Mouse (Mus musculus) limb, embryonic 14.5 days (tissue): ENCODE measurements around the gene Ehmt2. TPM values are rescaled to one million over a fixed set of nuclear protein-coding genes. Genes with fewer than 3 reads are reported as not detected.

Source experiments
- ATAC-seq: fragments of 200-750 bp; cut with Nextera tagmentation; 2 replicates; pipeline ENCODE4 v1.8.0; 2017; ENCODE audit warnings: low read depth, moderate number of reproducible peaks, moderate TSS enrichment; ENCODE audit not compliant: low FRiP score
- DNase-seq: peaks from one replicate; pipeline ENCODE4 v3.0.0-alpha.2; 2015; ENCODE audit warnings: low spot score
- H3K27ac ChIP-seq: fragments of 300-500 bp; sonication (generic); replicated peaks from 2 replicates; pipeline ENCODE4 v1.5.1; 2014; ENCODE audit warnings: low read depth, mild to moderate bottlenecking, low read length, moderate library complexity, mixed read lengths
- H3K27me3 ChIP-seq: fragments of 300-500 bp; sonication (generic); 2 replicates; pipeline ENCODE4 v1.6.1; 2014; ENCODE audit warnings: low read length, mixed read lengths; ENCODE audit not compliant: control insufficient read depth, insufficient read depth
- H3K36me3 ChIP-seq: fragments of 300-500 bp; sonication (generic); 2 replicates; pipeline ENCODE4 v1.6.1; 2014; ENCODE audit warnings: mild to moderate bottlenecking, low read length, moderate library complexity, mixed read lengths; ENCODE audit not compliant: control insufficient read depth, insufficient read depth
- H3K4me1 ChIP-seq: fragments of 300-500 bp; sonication (generic); 2 replicates; pipeline ENCODE4 v1.6.1; 2014; ENCODE audit warnings: antibody characterized with exemption, low read length, mixed read lengths; ENCODE audit not compliant: control insufficient read depth, insufficient read depth
- H3K4me2 ChIP-seq: fragments of 300-500 bp; sonication (generic); replicated peaks from 2 replicates; pipeline ENCODE4 v1.6.1; 2014; ENCODE audit warnings: low read depth, mild to moderate bottlenecking, low read length, moderate library complexity; ENCODE audit not compliant: severe bottlenecking
- H3K4me3 ChIP-seq: fragments of 300-500 bp; sonication (generic); replicated peaks from 2 replicates; pipeline ENCODE4 v1.5.1; 2014; ENCODE audit warnings: low read length
- H3K9ac ChIP-seq: fragments of 300-500 bp; sonication (generic); 2 replicates; pipeline ENCODE4 v1.6.1; 2014; ENCODE audit warnings: mild to moderate bottlenecking, low read depth, low read length, moderate library complexity; ENCODE audit not compliant: severe bottlenecking
- H3K9me3 ChIP-seq: fragments of 300-500 bp; sonication (generic); 2 replicates; pipeline ENCODE4 v1.6.1; 2016; ENCODE audit warnings: low read length; ENCODE audit not compliant: control insufficient read depth
- POLR2A ChIP-seq: fragments of 200-500 bp; IDR thresholded peaks from 2 replicates; pipeline ENCODE4 v1.8.0; 2012; ENCODE audit warnings: inconsistent platforms, mild to moderate bottlenecking, moderate library complexity, borderline replicate concordance; ENCODE audit not compliant: insufficient read depth, insufficient read length; ENCODE audit errors: extremely low read depth
- whole genome bisulfite sequencing: fragments of 180-500 bp; shearing (Covaris S2); extraction: QIAGEN DNeasy Blood & Tissue Kit; methylation state at CpG from one replicate; pipeline ENCODE4 v1.1.7; 2014; 5-methylcytosine and 5-hydroxymethylcytosine counted together
- polyA plus RNA-seq, 2 experiments: library from polyadenylated mRNA; depleted of rRNA in 1 of 2; stranded (reverse) in 1 of 2; unstranded in 1 of 2; fragments of >200 nt; fragmentation: Nextera tagmentation in 1 of 2; extraction: Ambion mirVana in 1 of 2; gene quantifications; 2 replicates each; pipeline versions ENCODE4 v1.2.1 to v1.2.3; 2012 to 2014

The Ehmt2 gene
- polyA plus RNA-seq, 2 experiments = 72.8 to 232 TPM

DNA sequence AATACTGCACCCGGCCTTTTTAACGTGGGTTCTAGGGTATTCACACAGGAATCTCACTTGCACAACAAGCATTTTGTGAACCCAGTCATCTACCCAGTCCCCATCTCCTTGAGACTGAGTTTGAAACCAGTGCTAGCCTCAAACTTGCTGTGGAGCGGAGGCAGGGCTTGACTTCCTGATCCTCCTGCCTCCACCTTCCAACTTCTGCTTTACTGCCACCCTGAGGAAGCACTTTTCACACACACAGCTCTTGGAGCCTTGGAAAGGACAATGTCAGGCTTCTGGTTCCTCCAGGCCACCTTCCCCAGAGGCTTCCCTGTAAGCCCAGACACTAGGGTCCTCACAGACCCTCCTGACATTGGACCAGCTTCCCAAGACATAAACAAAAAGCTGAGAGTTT is 14.9 kb upstream of the Ehmt2 start:
- H3K4me2 ChIP-seq = no peak overlapping the region
- ATAC-seq = no peak
- peaks cover 6% of the 10 kb centered on the region; the same call in 1 of the 2 replicates for H3K4me1 ChIP-seq
- no peak overlapping the region for H3K27ac ChIP-seq
- no peak for DNase-seq
- no peak overlapping the region for H3K9ac ChIP-seq
- no peaks in the 10 kb centered on the region for H3K36me3 ChIP-seq
- WGBS = 64% methylated on average over 3 of the region's 3 CpGs
- no peaks in the 10 kb centered on the region for H3K27me3 ChIP-seq
- H3K9me3 ChIP-seq = no peaks in the 10 kb centered on the region
- no peak overlapping the region for H3K4me3 ChIP-seq
- TF ChIP-seq POLR2A = no peak

- TF ChIP-seq POLR2A = no peak
- Histone ChIP-seq H3K4me2 (no peak overlapping the region), H3K27me3 (no peaks in the 10 kb centered on the region), H3K36me3 (no peaks in the 10 kb centered on the region), H3K4me1 (peaks cover 6% of the 10 kb centered on the region; the same call in 1 of the 2 replicates), H3K27ac (no peak overlapping the region), H3K4me3 (no peak overlapping the region), H3K9ac (no peak overlapping the region), H3K9me3 (no peaks in the 10 kb centered on the region)
- ATAC-seq (no peak), DNase-seq (no peak)
- 91% methylated on average over 6 of the region's 6 CpGs for WGBS
Measured at GRCm38 (mm10) chr17:34884704-34885103, 13.6 kb upstream of the Ehmt2 start.

GRCm38 (mm10) chr17:34885615-34886014 is 12.7 kb upstream of the Ehmt2 start:
- no peaks in the 10 kb centered on the region for H3K9me3 ChIP-seq
- no peak overlapping the region for H3K4me3 ChIP-seq
- no peak overlapping the region for H3K27ac ChIP-seq
- DNase-seq = no peak
- no peaks in the 10 kb centered on the region for H3K36me3 ChIP-seq
- TF ChIP-seq POLR2A = no peak
- H3K4me1 ChIP-seq = peaks cover 6% of the 10 kb centered on the region; the same call in 1 of the 2 replicates
- H3K9ac ChIP-seq = no peak overlapping the region
- no peak overlapping the region for H3K4me2 ChIP-seq
- no peaks in the 10 kb centered on the region for H3K27me3 ChIP-seq
- WGBS = 78% methylated on average over 3 of the region's 3 CpGs
- ATAC-seq = no peak

- Histone ChIP-seq H3K27me3 (no peaks in the 10 kb centered on the region), H3K9me3 (no peaks in the 10 kb centered on the region), H3K4me2 (no peak overlapping the region), H3K4me1 (peaks cover 6% of the 10 kb centered on the region; the same call in 1 of the 2 replicates), H3K36me3 (no peaks in the 10 kb centered on the region), H3K27ac (no peak overlapping the region), H3K4me3 (no peak overlapping the region), H3K9ac (no peak overlapping the region)
- WGBS = 78% methylated on average over 5 of the region's 5 CpGs
- ATAC-seq (no peak), DNase-seq (no peak)
- no peak for TF ChIP-seq POLR2A
Measured at GRCm38 (mm10) chr17:34887942-34888341, 10.3 kb upstream of the Ehmt2 start.

- WGBS = 82% methylated on average over 12 of the region's 12 CpGs
- Histone ChIP-seq H3K4me2 (no peak overlapping the region), H3K27me3 (no peaks in the 10 kb centered on the region), H3K27ac (no peak overlapping the region), H3K4me3 (no peak overlapping the region), H3K9ac (no peak overlapping the region), H3K9me3 (no peaks in the 10 kb centered on the region), H3K36me3 (no peaks in the 10 kb centered on the region), H3K4me1 (peaks cover 5% of the 10 kb centered on the region)
- ATAC-seq = no peak
- no peak for TF ChIP-seq POLR2A
- no peak for DNase-seq
Measured at GRCm38 (mm10) chr17:34890074-34890743, 8.1 kb upstream of the Ehmt2 start.
